Mouse (Mus musculus): ENCODE results near the gene Endov. TPM values are rescaled to one million over a fixed set of nuclear protein-coding genes. Genes with fewer than 3 reads are reported as not detected.

Gene Endov
- polyA plus RNA-seq, 1 experiment: 21.9 TPM

DNA sequence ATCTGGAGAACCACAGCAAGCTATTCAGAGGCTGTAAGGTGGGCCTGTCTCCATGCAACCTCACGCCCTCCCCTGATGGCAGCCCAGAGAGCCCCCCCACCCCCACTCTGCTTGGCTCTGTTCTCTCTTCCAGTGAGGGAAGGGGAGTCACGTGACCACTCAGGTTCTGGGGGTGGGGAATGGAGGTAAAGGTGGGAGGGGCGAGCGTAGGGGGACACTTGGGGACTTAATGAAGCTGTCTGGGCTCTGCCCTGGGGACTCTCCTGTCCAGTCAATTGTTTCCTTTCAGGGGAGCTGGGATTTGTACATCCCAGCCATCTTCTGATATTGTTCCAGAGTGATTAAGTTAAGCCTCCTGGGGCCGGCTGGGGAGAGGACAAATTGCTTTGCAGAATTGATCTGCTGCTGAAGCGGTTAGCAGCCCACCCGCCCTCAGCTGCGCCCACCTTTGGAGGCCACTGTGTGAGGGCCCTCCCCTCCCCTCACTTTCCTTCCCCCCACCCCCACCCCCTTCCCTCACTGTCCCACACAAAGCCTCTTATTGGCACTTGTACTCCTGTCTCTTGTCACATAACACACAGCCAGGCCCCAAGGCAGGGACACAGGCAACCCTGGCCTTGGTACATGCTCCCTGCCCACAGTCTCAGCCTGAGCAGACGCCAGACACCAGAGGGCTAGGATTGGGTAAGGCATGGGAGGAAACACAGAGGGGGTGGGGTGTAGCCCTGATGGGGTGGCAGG is 67.9 kb downstream of the Endov start:
- WGBS: 40% methylated on average over 9 of the region's 9 CpGs

More for the DNA sequence above, 67.9 kb downstream of the Endov start:
- no peak for DNase-seq
- TF ChIP-seq POLR2A (IDR thresholded peaks at IDR 0.05; ENCODE audit: borderline replicate concordance, extremely low read depth, low read depth, low read length): no peak
- TF ChIP-seq CTCF (IDR thresholded peaks at IDR 0.05; ENCODE audit: insufficient read depth, low read length): no peak
- Histone ChIP-seq H3K4me1 (ENCODE audit: control insufficient read depth, insufficient read depth, low read length) (0 out of 2 replicates have a peak, but pooled peaks cover 3% of the 10 kb centered on the region), H3K4me3 (replicated peaks; ENCODE audit: extremely low read depth, low read depth, low read length) (no peak overlapping the region)

Other genes starting within 250 kb of the Endov start
- 188 and 192 TPM in 2 replicates for gene Gaa, start 223.5 kb upstream of the Endov start, polyA plus RNA-seq (2012; rRNA removed)
- gene Eif4a3, start 191.3 kb upstream of the Endov start, polyA plus RNA-seq (2012; rRNA removed): 79.7 and 87.9 TPM in 2 replicates
- gene Card14, start 183.6 kb upstream of the Endov start, polyA plus RNA-seq (2012; rRNA removed): 0.07 and 0.84 TPM in 2 replicates
- 63.2 and 66.5 TPM in 2 replicates for gene Sgsh, start 135.8 kb upstream of the Endov start, polyA plus RNA-seq (2012; rRNA removed)
- 25.7 and 28.0 TPM in 2 replicates for gene Slc26a11, start 135.8 kb upstream of the Endov start, polyA plus RNA-seq (2012; rRNA removed)
- gene Rnf213, start 98.2 kb upstream of the Endov start, polyA plus RNA-seq (2012; rRNA removed): 19.5 and 24.3 TPM in 2 replicates
- 8.7 and 11.8 TPM in 2 replicates for gene Nptx1, start 56.4 kb downstream of the Endov start, polyA plus RNA-seq (2012; rRNA removed)
- 24.1 and 26.2 TPM in 2 replicates for gene Rptor, start 111.6 kb downstream of the Endov start, polyA plus RNA-seq (2012; rRNA removed)

Measured in lung, adult 2 months (tissue).